Mouse (Mus musculus): ENCODE results near the gene Slc40a1.

DNA sequence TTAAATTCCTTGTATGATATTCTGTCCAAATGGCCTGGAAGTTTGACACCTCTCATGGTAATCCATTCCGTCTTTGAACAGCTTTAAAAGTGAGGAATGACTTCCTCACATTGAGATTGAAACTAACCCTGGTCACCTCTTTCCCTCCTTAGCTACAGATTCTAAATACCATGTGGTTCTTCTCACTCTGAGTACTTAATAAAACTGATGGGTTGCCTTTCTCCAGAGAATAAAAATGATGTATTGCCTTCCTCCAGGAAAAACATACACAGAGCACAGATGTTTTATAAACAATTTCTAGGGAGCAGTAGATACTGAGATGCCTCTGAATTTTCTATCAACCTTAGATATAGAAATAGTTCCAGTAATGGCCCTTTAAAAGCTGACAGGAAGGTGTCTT lies 58.3 kb downstream of the Slc40a1 start:
- no peak for TF ChIP-seq GATA1 (IDR thresholded peaks at IDR 0.05; ENCODE audit: borderline replicate concordance, low read length)
- TF ChIP-seq FLI1 (IDR thresholded peaks at IDR 0.05; ENCODE audit: low read length) = no peak
